Mouse (Mus musculus): Measurements from ENCODE around the gene Tubgcp6. TPM values are rescaled to one million over a fixed set of nuclear protein-coding genes. Genes with fewer than 3 reads are reported as not detected.
A peak's percentile ranks its signal among the peaks of the same experiment; 100 is the strongest.

Gene Tubgcp6
- total RNA-seq, 1 experiment from 2014 or later = 13.3 TPM

GRCm38 (mm10) chr15:89141905-89142304, 19.0 kb upstream of the Tubgcp6 start:
- no peak for DNase-seq

- DNase-seq = no peak
These were observed 18.5 kb upstream of the Tubgcp6 start for GRCm38 (mm10) chr15:89141443-89141842.

DNA sequence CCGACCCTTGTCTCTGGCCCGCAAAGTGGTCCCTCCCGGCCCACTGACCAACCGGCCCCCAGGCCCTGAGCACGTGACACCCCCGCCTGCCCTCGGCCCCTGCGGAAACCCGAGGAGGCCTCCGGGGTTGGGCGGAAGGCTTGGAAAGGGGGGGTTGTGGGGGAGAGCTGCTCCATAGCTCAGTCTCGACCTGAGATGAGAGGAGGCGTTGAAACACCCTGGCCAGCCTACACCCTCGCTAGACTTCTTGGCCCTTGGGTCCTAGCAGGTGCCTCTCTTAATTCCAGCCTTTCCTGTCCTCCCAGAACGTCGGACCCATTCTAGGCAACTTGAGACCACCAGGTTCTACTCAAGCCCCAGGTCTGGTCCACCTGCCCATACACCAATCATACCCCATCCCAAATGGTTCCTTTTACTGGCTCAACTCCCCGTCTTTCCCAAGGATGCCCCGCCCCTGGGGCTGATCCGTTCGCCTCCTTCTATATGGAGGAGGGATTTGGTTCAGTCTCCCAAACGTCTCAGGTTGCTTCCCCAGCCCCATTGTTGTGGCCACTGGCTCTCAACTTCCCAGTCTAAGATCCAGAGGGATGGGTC, 17.8 kb upstream of the Tubgcp6 start, which contains the start of gene Mapk12:
Gene Mapk12, minus strand, starts transcription at position 45 of the 594 bp plus-strand sequence.
- DNase-seq = peak; percentile 72

DNA sequence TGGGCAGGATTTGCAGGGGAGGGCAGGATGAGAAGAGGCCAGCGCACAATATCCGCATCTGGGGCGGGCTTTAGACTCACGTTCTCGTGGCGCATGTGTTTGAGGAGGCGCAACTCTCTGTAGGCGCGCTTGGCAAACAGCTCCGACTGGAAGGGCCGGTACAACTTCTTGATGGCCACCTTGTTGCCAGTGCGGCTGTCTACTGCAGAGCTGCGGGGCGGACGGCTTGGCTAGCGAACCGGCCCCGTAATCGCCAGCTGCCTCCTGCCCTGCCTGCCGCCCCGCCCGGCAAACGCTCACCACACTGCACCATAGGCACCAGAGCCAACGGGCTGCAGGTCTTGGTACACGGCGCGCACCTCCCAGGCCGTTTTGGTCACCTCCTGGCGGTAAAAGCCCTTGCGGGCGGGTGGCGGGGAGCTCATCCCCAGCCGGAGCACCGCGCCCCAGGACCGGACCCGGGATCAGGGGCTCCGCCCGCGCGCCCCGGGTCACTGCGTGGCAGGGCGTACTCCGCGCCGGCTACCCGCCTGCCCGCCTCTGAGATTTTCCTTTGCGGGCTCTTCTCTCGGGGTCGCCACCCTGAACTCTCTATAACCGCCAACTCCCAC, 17.2 kb upstream of the Tubgcp6 start:
- peak; percentile 48 for DNase-seq

DNA sequence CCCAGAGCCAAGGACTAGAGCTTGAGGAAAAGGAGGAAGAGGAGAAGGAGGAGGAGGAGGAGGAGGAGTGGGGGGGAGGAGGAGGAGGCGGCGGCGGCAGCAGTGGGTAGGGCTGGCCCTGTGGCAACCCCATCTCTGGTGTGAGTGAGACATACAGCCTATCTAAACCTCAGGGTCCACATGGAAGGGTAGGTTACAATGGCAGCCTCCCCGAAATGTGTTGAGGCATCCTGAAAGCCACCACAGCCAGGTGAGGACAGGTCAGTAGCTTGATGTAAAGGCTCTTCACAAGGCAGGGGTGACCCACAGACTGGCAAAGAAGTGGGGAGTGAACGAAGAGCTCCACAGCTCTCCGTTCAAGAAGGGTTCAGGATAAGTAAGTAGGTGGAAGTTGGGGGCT, 15.6 kb upstream of the Tubgcp6 start:
- DNase-seq = no peak

- no peak for DNase-seq
These were observed 15.1 kb upstream of the Tubgcp6 start for GRCm38 (mm10) chr15:89138046-89138405.

DNA sequence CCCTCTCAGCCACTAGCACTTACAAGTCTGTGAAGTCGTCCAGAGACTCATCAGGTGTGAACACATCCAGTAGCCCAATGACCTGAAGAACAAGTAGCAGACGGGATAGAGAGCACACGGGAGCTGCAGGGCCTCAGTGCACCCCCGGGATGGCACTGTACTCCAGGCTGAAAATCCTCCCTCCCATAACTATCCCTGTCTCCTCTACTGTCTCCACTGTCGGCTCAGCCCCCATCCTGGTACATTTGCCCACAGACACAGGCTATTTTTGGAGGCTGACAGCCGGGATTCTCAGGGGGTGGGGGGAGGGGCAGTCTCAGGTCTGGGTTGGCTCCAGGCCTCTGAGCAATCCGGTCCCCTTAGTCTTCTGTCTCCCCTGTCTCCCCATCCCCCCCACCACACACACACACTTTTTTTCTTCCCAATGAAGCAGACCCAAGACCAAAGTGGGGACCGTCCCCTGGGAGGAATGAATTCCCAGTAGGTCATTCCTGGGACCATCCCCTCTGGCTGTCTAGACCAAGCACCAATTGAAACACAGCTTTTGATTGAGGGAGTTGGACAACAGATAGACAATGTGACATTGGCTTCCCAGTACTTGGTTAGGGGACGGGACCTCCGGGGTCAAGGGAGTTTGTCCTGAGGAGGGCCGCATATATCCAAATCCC, 14.6 kb upstream of the Tubgcp6 start:
- DNase-seq = no peak

DNA sequence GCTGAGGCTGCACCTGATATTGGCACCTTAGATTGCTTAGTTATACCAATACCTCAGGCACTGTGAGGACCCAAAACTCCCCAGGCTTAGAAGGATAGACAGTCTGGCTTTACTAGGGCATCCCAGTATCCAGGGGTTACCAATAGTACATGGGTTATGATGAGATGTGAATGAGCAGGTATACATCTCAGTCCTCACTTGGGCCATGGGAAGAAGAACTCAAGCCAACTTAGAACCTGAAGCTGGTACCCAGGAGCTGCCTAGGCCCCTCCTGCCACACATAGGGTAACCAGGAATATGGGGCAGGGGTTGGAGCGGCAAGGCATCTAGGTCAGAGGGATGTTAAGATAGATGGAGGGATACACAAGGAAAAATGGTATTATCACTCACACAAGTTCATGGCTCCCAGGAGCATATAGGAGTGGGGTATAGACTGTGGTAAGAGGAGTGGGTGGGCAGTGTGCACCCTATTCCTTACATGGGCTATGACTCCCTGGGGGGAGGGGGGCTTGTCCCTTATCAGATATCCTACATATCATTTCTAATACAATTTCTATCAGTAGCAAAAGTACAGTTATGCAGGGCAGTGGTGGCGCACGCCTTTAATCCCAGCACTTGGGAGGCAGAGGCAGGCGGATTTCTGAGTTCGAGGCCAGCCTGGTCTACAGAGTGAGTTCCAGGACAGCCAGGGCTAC, 13.7 kb upstream of the Tubgcp6 start:
- no peak for DNase-seq

DNA sequence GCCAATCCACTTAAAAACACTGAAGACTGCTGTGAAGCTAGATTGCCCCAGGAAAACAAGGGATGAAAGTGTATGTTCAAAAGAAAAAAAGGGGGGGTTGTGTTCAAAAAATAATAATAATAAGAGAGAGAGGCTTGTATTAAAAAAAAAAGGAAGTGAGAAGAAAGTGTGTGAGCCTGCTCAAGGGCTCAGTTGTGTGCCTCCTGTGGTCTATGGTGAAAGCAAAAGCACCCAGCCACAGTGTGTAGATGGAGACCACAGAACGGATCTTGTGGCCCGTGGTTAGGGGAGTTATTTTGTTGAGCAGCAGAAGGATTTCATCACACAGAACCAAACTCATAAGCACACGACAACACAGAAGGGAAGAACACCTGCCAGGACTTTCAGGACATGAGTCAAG, 8.4 kb upstream of the Tubgcp6 start:
- DNase-seq = no peak

GRCm38 (mm10) chr15:89130245-89130644, 7.3 kb upstream of the Tubgcp6 start:
- no peak for DNase-seq

DNA sequence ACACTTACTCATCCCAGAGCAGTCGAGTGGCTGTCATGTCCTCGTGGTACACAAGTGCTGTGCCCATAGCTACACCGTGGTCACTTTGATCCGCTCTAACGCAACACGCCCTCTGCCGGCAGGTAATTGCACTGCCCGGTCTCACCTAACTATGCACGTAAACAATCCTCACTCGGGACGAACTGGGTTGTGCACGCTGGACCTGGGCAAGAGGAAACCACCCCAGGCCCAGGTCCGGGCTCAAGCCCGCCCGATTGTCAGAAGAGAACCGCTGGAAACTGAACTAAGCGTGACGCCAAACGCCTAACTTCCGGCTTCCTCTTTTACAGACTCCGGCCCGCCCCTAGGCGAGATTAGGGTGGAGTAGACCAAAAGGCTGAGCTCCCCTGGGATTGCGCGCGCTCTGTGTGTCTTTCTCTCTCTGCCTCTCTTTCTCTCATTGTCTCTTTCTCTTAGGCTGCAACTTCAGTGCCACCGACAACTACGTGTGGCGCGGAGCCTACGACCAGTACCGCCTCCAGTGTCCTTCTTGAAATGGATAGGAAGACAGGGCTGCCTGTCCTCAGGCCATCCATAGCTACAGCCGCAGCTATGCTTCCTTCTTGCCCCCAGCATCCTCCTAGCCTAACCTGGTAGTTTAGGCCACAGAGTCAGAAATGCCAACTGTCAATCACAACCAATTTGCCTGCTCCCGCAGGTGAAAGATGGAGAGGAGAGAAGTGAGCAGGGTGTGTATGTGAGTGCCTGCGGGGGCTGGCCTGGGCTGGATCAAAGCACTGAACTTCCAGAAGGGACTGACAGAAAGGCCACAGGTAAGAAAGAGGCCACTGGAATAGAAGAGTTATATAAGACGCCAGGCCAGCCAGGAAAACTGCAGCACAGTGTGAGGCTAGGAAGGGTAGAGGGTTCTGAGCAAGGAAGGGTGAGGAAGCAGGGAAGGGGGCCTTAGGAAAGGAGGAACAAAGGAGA, 5.8 kb upstream of the Tubgcp6 start, which contains the start of gene Hdac10:
Gene Hdac10, minus strand, starts transcription at position 319 of the 969 bp plus-strand sequence.
- DNase-seq = peak; percentile 90

DNA sequence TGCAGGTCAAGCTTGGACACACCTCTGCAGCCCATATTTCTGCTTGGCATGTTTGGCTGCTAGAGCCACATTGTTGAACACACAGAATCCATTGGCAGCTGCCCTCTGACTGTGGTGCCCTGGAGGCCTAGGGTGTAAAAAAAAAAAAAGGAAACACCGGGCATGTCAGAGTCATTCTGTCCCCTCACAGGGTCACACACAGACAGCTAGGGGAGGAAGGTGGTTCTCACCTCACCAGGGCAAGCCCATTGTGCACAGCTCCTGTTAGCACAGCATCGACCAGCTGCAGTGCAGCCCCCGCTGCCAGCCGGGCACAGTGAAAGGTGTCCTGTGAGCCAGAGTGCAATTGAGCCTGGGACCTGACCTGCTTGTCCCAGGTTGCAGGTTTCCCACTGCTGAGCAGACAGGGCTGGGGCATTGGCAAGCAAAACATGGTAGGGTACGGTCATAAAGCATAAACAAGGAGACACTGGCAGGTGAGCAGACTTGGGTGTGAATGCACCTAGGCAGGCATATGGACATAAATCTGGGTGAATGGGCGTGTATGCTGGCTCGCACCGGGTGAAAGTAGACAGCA, 4.5 kb upstream of the Tubgcp6 start:
- no peak for DNase-seq

GRCm38 (mm10) chr15:89126622-89127021, 3.7 kb upstream of the Tubgcp6 start:
- DNase-seq = no peak

- DNase-seq = no peak
These were observed 2.4 kb upstream of the Tubgcp6 start for GRCm38 (mm10) chr15:89125351-89125750.

- no peak for DNase-seq
These were observed 1.4 kb upstream of the Tubgcp6 start for GRCm38 (mm10) chr15:89124312-89124711.

DNA sequence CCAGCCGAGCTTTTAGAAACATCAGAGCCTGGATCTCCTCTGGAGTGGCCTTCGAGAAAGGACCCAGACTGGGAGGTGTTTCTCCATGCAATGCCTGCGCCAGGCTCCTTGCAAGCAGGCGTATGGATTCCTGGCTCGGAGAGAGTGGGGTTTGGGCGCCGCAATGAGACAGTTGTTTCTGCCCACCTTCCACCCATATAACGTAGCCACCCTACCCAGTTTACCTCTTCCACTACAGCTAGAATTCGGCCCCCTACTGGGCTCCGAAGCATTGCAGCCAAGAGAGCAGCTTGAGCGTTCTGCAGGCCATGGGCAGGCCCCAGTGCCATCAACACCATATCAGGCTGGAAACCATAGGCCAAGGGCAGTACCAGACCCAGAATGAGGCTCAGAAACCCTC, 683 bp upstream of the Tubgcp6 start:
- peak; percentile 74 for DNase-seq

GRCm38 (mm10) chr15:89118007-89118406, 4.9 kb downstream of the Tubgcp6 start:
- DNase-seq = no peak

GRCm38 (mm10) chr15:89110147-89110546, 12.8 kb downstream of the Tubgcp6 start:
- peak; percentile 82 for DNase-seq

DNA sequence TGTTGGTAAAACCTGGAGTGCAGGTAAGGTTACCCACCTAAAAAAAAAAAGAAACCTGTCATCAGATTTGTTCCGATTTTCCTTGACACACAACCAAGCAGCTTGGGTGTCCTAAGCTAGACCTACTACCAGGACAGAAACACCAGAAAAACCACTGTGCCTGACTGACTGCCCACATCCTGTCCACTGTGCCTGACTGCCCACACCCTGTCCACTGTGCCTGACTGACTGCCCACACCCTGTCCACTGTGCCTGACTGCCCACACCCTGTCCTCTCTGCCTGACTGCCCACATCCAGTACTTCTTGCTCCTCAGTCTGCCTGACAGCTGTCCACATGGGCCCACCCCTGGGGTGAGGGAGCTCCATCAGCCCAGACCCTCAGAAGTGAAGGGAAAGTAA, 15.9 kb downstream of the Tubgcp6 start:
- DNase-seq = no peak

DNA sequence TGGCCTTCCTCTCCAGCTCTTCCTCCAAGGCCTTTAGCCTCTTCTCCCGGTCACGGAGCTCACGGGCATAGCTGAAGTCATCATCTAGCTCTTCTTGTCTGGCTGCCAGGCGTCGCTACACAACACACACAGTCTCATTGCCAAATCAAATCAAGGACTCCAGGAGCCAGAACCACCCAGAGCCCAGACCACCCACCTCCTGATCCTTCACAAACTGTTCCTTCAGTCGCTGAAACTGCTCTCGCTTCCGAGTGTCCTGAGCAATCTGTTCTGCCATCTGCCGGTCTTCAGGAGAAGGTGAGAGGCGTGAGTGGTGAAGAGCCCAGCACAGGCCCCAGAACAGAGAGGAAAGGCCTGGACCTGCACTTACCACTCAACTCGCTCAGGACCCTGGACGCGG, 16.8 kb downstream of the Tubgcp6 start:
- no peak for DNase-seq

DNA sequence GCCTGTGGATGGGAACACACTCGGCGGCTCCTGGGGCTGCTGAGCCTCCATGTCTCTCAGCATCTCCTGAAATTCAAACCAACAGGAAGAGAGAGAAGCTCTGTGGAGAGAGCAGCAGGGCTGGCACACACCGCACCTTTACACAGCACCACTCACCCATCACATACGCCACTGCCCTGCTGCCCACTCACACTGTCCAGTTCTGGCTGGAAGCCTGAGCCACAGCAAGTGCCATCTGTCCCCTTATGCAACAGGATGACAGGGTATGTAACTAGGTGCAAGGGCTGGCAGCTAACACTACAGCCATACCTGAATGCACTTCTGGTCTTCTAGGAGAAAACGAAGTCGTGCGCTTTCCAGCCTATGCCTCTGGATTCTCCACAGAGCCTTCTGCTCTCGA, 18.5 kb downstream of the Tubgcp6 start:
- DNase-seq = no peak

DNA sequence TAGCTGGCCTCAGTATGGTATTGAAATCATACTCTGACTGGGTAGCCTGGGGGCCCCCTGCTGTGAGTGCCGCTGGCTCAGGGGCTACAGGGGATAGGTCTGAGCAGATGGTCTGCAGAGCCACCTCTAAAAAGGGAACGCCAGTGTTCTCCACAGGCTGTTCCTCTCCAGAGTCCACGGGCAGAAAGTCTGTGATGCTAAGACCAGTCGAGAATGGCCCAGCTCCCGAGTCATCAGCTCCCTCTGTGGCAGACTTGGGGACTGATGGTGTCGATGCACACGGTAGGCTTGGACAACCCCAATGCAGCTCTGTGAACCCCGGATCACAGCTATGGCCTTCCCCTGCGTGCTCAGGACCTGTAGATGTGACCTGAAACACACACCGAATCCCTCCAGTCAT, 19.0 kb downstream of the Tubgcp6 start:
- no peak for DNase-seq
